Mouse (Mus musculus): Measurements from ENCODE around the gene Tceal7.
"Not testable (repeated sequence)": the region's sequence is repeated elsewhere in the genome, so short reads cannot be mapped to it uniquely, and the experiment has no call there.

Tceal7 gene

DNA sequence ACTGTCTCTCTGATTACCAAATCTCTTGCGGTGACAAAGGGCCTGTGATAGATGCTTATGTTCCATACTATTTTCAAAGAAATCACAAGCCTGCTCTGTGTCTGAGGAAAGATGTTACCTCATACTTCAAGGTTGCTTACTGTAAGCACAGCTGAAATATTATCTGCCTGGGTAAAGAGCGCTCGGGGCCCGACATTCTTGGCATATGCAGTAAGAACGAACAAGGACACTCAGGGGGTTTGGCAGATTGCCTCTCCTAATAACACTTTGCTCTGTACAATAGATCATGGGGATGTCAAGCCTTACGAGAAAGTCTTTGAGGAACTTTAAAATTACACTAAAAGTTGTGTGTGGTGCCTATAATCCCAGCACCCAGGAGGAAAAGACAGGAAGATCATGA lies 34.2 kb downstream of the Tceal7 start:
- DNase-seq (ENCODE audit: low read depth, low spot score) = no peak

DNA sequence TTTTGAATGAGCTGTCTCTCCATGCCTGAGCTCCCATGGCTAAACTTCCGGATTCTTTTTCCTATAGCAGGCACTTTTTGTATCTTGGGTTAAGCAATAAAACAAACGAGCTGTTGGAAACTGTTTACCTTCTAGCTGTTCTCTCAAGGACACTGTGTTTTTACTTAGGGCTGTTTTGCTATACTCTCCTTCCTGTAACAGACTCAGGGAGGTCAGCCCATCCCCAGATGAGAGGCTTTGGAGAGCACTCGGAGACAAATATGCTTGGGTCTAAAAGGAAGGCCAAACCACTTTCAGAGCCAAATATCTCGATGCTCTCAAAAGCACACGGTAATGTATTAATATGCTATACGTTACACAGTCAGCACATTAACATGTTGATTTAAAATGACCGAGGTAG lies 35.1 kb downstream of the Tceal7 start:
- no peak for DNase-seq (ENCODE audit: low read depth, low spot score)

DNA sequence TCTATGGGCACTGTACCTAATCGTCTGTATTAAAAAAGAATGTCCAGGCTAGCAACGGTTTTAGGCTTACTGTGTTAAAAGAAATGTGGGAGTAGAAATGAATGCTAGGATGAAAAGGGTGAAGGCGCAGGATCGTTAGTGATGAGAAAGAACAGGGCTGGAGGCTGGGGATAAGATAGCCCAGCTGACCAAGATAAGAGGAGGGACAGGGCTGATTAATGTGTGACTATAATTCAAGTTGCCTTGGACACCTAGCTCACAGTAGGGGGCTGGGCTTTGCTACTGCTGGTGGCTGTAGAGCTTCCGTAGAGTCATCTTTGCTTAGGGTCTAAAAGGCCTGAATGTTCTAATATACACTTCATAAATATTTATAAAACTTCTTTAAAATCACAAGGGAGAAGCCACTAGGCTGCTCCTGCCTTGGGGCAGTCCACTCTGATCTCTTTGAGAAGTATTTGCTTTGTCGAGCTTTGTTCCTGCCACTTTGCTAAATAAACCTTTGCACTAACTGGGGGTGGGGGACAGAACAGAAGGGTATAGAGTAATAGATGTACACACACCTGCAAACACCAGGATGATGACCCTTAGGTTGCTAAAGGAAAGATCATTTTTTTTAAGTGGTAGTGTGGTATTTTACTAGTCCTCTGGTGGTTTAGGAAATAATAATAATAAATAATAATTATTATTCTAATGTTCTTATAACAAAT lies 37.6 kb downstream of the Tceal7 start:
- no peak for DNase-seq (ENCODE audit: low read depth, low spot score)

- no peak for DNase-seq (ENCODE audit: low read depth, low spot score)
These were observed 53.1 kb downstream of the Tceal7 start for GRCm38 (mm10) chrX:136267720-136268119.

GRCm38 (mm10) chrX:136268173-136268572 lies 53.6 kb downstream of the Tceal7 start:
- no peak for DNase-seq (ENCODE audit: low read depth, low spot score)

GRCm38 (mm10) chrX:136269743-136270392 lies 55.3 kb downstream of the Tceal7 start, which contains the start of gene Bex3:
Gene Bex3, plus strand, starts transcription at chrX:136270253.
- DNase-seq (ENCODE audit: low read depth, low spot score) = not testable (repeated sequence)

GRCm38 (mm10) chrX:136270393-136271111 lies 56.0 kb downstream of the Tceal7 start:
- peak; percentile 28 for DNase-seq (ENCODE audit: low read depth, low spot score)

DNA sequence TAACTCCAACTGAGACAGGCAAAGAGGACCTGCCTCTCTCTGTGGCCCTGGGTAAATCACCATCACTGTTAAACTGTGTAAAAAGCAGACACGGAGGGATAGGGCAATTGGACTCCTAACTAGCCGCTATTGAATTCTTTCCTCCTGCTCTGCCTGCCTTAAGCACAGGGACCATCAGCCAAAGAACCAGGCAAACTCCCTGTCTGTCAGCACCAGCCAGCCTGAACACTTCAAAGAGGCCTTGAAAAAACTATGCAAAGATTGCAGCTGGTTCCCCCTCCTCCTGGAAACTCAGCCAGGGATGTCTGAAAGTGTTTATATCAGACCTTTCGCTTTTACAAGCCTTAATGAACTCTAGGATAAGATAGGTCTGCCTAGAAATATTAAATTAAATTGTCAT lies 60.0 kb downstream of the Tceal7 start:
- no peak for DNase-seq (ENCODE audit: low read depth, low spot score)

DNA sequence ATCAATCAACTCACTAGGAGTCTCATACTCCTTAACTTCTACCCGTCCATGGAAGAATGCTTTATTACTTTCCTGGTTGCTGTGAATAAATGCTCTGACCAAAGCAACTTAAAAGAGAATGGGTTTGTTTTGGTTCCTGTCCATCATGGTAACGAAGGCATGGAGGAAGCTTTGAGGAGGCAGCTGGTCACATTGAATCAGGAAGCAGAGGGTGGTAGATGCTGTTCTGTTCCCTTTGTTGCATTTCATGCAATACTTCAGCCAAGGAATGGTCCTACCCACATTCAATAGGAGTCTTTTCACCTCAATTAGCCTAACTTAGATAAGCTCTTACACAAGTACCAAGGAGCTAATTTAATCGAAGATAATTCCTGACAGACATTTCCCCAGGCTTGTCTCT lies 60.8 kb downstream of the Tceal7 start:
- no peak for DNase-seq (ENCODE audit: low read depth, low spot score)
